Mouse (Mus musculus) stomach, embryonic 16.5 days (tissue): ENCODE measurements at regions not wholly inside any gene's neighbourhood (a gene's known extent, or its start where the extent isn't known, plus 50 kb on each side); places are given as distances from the start of the nearest gene placed in this dataset.

Source experiments
- ATAC-seq: fragments of 200-750 bp; cut with Nextera tagmentation; 2 replicates; pipeline ENCODE4 v1.8.0; 2017; ENCODE audit warnings: moderate number of reproducible peaks, moderate TSS enrichment; ENCODE audit not compliant: insufficient read depth, low FRiP score
- H3K27ac ChIP-seq: fragments of 300-500 bp; sonication (generic); 2 replicates; pipeline ENCODE4 v1.5.1; 2014; ENCODE audit warnings: low read length
- H3K27me3 ChIP-seq: fragments of 300-500 bp; sonication (generic); 2 replicates; pipeline ENCODE4 v1.6.1; 2014; ENCODE audit warnings: low read length, control low read depth, mixed read lengths; ENCODE audit not compliant: control insufficient read depth, insufficient read depth
- H3K36me3 ChIP-seq: fragments of 300-500 bp; sonication (generic); 2 replicates; pipeline ENCODE4 v1.6.1; 2014; ENCODE audit warnings: low read length; ENCODE audit not compliant: control insufficient read depth, insufficient read depth
- H3K4me1 ChIP-seq: fragments of 300-500 bp; sonication (generic); 2 replicates; pipeline ENCODE4 v1.6.1; 2014; ENCODE audit warnings: low read length, control low read depth, mixed read lengths; ENCODE audit not compliant: control insufficient read depth, insufficient read depth
- H3K4me2 ChIP-seq: fragments of 300-500 bp; sonication (generic); 2 replicates; pipeline ENCODE4 v1.6.1; 2014; ENCODE audit warnings: low read depth, low read length, mixed read lengths
- H3K4me3 ChIP-seq: fragments of 300-500 bp; sonication (generic); replicated peaks from 2 replicates; pipeline ENCODE4 v1.5.1; 2014; ENCODE audit warnings: mild to moderate bottlenecking, low read length
- H3K9ac ChIP-seq: fragments of 300-500 bp; sonication (generic); 2 replicates; pipeline ENCODE4 v1.6.1; 2014; ENCODE audit warnings: low read length
- H3K9me3 ChIP-seq: fragments of 300-500 bp; sonication (generic); replicated peaks from 2 replicates; pipeline ENCODE4 v1.6.1; 2016; ENCODE audit warnings: low read length, control low read depth; ENCODE audit not compliant: control insufficient read depth
- WGBS: fragments of 180-500 bp; shearing (Covaris S2); extraction: QIAGEN DNeasy Blood & Tissue Kit; methylation state at CpG from one replicate; pipeline ENCODE4 v1.1.7; 2014; 5-methylcytosine and 5-hydroxymethylcytosine counted together

DNA sequence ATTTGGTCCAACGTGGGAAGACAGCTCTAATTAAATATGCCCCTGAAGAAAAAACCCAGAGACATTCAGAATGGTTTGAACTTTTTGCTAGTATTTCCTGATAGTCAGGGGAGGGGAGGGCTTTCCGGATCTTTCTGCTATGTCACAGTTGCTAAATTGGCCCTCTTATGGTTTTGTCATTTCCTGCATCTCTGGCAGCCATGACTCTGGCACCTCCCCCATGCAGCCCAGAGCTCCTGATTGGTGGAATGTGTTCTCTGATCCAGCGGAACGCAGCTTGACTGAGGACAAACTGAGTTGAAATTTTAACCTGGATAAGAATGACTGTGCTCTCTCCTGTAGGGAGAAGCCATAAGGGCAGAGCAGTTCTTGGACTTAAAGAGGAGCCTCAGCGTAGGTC is 150.4 kb upstream of the Emcn start:
- Histone ChIP-seq H3K4me2 (no peak overlapping the region), H3K36me3 (no peaks in the 10 kb centered on the region), H3K4me1 (no peaks in the 10 kb centered on the region), H3K4me3 (no peak overlapping the region), H3K27me3 (no peaks in the 10 kb centered on the region), H3K27ac (no peak overlapping the region), H3K9me3 (no peaks in the 10 kb centered on the region), H3K9ac (no peak overlapping the region)
- no peak for ATAC-seq
- WGBS, result 66% methylated on average over 5 of the region's 5 CpGs

DNA sequence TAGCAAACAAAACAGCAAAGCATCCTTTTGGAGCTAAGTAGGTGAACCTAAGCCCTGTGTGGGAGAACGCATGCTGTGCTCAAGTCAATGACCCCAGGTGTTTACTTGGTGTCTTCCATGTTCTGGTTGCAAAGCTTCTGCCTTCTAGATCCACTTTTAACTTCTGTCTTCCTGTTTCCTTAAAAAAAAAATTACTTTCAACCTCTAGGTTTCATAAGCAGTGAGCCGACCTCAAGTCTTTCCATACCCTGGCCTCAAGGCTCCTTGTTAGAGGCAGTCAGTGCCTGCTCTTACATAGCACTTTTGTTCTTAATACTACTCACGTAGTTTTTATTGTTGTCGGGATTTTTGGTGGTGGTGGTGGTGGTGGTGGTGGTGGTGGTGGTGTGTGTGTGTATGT is 149.9 kb upstream of the Emcn start:
- Histone ChIP-seq H3K4me1 (no peaks in the 10 kb centered on the region), H3K27ac (no peak overlapping the region), H3K4me3 (no peak overlapping the region), H3K9me3 (no peaks in the 10 kb centered on the region), H3K36me3 (no peaks in the 10 kb centered on the region), H3K9ac (no peak overlapping the region), H3K27me3 (no peaks in the 10 kb centered on the region), H3K4me2 (no peak overlapping the region)
- WGBS, result 89% methylated on average over 4 of the region's 4 CpGs
- no peak for ATAC-seq

DNA sequence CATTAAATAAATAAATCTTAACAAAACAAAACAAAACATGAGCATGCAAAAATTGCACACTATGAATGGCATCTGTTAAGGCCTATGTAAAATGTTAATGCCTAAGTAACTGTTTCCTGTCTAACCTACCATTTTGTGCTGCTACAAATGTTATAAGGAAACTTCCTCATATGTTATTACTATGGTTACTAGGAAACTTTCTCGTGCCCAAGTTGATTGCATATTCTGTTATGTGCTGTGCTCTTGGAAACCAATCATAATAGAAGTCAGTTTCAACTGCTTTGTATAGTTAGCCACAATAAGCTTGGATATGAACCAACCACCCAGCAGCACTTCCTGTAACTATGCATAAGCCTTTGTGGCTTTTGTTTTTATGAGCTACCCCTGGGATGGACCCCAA is 147.0 kb upstream of the Emcn start:
- H3K9me3 ChIP-seq, result no peaks in the 10 kb centered on the region
- no peaks in the 10 kb centered on the region for H3K4me1 ChIP-seq
- no peak for ATAC-seq
- H3K27me3 ChIP-seq, result no peaks in the 10 kb centered on the region
- no peak overlapping the region for H3K27ac ChIP-seq
- no peak overlapping the region for H3K4me2 ChIP-seq
- H3K4me3 ChIP-seq, result no peak overlapping the region
- H3K36me3 ChIP-seq, result no peaks in the 10 kb centered on the region
- H3K9ac ChIP-seq, result no peak overlapping the region
- 66% methylated on average over 1 of the region's 1 CpGs for WGBS

DNA sequence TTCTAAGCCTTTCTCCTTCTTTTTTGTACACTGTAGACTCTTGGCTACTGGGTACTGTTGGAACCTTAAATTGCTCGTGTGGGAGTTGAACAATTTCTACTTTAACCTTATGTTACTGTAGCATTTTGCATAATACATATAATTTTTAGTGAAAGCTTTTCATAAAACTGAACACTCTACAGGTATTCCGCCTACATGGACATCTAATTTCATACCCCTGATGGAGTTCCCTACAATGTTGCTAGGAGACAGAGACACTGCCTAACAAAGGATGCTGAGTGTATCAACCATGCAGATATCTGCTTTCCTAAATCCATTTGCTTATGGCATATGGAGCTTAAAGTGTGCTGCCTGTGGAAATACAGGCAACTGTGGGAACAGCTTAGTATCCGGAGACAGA is 129.2 kb upstream of the Emcn start:
- ATAC-seq, result no peak
- H3K4me2 ChIP-seq, result no peak overlapping the region
- H3K27me3 ChIP-seq, result no peaks in the 10 kb centered on the region; the same call in 1 of the 2 replicates
- H3K4me1 ChIP-seq, result no peaks in the 10 kb centered on the region
- 82% methylated on average over 3 of the region's 3 CpGs for WGBS
- no peak overlapping the region for H3K4me3 ChIP-seq
- no peaks in the 10 kb centered on the region for H3K36me3 ChIP-seq
- H3K9ac ChIP-seq, result no peak overlapping the region
- no peak overlapping the region for H3K27ac ChIP-seq
- H3K9me3 ChIP-seq, result no peaks in the 10 kb centered on the region

DNA sequence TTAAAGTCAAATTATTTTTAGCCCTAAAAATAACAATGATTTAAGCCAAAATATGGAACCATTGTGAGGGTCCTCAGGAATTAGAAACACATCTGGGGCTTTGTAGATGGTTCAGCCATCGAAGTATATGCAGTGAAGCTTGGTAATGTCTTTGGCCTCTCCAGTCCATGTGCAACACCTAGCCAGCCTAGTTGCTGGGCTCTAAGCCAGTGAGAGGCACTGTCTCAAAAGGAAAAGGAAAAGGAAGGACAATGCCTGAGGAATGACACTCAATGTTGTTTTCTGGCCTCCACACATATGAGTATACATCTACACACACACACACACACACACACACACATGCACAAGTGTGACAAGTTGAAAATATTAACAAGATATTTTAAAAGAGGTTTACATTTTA is 124.8 kb upstream of the Emcn start:
- no peak overlapping the region for H3K4me3 ChIP-seq
- no peaks in the 10 kb centered on the region for H3K4me1 ChIP-seq
- no peak overlapping the region for H3K4me2 ChIP-seq
- no peak overlapping the region for H3K9ac ChIP-seq
- 85% methylated on average over 1 of the region's 1 CpGs for WGBS
- no peaks in the 10 kb centered on the region for H3K36me3 ChIP-seq
- no peaks in the 10 kb centered on the region for H3K9me3 ChIP-seq
- no peaks in the 10 kb centered on the region; the same call in 1 of the 2 replicates for H3K27me3 ChIP-seq
- no peak overlapping the region for H3K27ac ChIP-seq
- ATAC-seq, result no peak

DNA sequence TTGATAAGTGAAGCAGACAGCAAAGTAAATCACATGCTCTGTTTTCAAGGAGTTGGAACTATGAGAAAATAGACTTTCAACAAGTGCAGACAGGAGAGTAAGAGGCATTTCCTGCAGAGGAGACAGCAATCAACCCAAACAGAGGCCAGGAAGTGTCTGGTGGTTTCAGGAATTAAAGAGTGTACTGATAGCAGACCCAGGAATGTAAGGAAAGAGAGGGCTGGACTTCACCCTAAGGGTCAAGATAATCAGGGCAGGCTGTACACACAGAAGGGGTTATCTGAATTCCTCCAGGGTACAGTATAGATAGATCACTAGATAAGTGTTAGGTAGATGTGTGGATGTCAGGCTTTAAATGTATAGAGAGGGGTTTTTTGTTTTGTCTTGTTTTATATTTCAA is 123.6 kb upstream of the Emcn start:
- no peak for ATAC-seq
- no peak overlapping the region for H3K27ac ChIP-seq
- no peak overlapping the region for H3K4me3 ChIP-seq
- no peaks in the 10 kb centered on the region for H3K9me3 ChIP-seq
- no peaks in the 10 kb centered on the region for H3K4me1 ChIP-seq
- no peaks in the 10 kb centered on the region for H3K36me3 ChIP-seq
- H3K27me3 ChIP-seq, result no peaks in the 10 kb centered on the region
- H3K4me2 ChIP-seq, result no peak overlapping the region
- H3K9ac ChIP-seq, result no peak overlapping the region

DNA sequence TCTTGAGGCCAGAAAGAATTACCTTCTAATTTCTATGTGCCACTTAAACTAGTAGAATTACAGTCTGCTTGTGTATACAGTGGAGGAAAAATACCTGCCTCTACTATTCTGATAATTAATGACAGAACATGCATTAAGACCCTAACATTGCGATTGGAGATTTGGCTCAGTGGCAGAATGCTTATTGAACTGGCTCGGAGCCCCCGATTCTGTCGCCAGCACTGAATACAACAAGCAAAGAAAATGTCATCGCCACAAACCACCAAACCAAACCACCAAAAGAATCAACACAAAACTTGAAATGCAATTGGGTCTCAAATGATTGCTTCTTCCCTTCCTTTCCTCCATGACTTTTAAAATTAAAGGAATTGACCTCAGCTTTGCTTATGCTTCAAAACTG is 122.9 kb upstream of the Emcn start:
- H3K27ac ChIP-seq, result no peak overlapping the region
- no peak overlapping the region for H3K9ac ChIP-seq
- no peak for ATAC-seq
- no peaks in the 10 kb centered on the region for H3K9me3 ChIP-seq
- H3K4me3 ChIP-seq, result no peak overlapping the region
- no peak overlapping the region for H3K4me2 ChIP-seq
- H3K27me3 ChIP-seq, result no peaks in the 10 kb centered on the region
- no peaks in the 10 kb centered on the region for H3K36me3 ChIP-seq
- H3K4me1 ChIP-seq, result no peaks in the 10 kb centered on the region
- WGBS, result 86% methylated on average over 5 of the region's 5 CpGs

DNA sequence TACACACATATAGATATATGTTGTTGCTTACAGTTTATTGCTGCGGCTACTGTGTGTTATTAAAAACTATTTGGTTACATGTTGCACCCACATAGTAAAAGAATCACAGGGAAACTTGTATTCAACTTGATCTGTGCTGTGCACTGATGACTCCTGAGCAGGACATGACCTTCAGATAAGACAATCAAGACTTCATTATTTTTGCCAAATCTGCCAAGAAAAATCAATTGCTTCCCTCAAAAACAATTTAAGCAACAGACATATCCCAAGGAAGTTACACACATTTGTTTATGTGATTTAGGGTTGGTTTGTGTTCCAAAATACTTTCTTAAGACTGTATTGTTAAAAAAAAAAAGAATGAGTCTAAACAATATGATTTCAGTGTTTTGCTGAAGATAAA is 114.7 kb upstream of the Emcn start:
- 84% methylated on average over 1 of the region's 1 CpGs for WGBS
- Histone ChIP-seq H3K4me1 (no peaks in the 10 kb centered on the region), H3K36me3 (no peaks in the 10 kb centered on the region), H3K27me3 (no peaks in the 10 kb centered on the region), H3K4me2 (no peak overlapping the region), H3K4me3 (no peak overlapping the region), H3K9me3 (no peaks in the 10 kb centered on the region), H3K27ac (no peak overlapping the region), H3K9ac (no peak overlapping the region)
- no peak for ATAC-seq

DNA sequence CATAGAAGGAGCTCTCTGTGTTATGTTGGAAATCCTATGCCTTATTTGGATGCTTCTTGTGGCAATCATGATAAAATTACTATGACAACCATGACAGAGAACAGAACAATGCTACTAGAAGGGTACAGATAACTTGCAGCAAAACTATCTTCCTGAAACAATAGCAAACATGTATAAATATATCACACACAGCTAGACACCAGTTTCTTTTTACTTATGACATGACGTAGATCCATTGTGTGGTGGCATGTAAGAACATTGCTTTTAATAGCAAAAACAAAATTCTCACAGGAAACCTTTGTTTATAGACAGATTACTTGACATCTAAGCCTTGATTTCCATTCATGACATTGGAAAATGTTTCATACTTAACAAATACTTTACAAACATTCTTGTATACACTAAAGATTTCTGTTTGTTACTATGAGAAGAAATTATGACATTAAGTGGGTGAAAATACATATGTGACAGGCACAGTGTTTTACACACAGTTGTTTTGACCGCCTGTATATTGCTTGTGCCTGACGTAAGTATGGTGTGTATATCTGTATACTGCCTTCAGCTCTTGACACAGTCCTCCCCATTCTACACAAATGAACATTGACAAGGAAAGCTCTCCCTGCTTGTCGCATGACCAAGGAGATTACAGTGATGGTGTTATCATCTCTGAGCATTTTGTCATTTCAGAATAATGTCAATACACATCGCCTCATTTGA is 113.6 kb upstream of the Emcn start:
- no peaks in the 10 kb centered on the region for H3K9me3 ChIP-seq
- no peaks in the 10 kb centered on the region for H3K36me3 ChIP-seq
- H3K27me3 ChIP-seq, result no peaks in the 10 kb centered on the region
- WGBS, result 71% methylated on average over 5 of the region's 5 CpGs
- H3K4me3 ChIP-seq, result no peak overlapping the region
- H3K4me2 ChIP-seq, result no peak overlapping the region
- no peak for ATAC-seq
- no peak overlapping the region for H3K9ac ChIP-seq
- no peak overlapping the region for H3K27ac ChIP-seq
- H3K4me1 ChIP-seq, result no peaks in the 10 kb centered on the region

DNA sequence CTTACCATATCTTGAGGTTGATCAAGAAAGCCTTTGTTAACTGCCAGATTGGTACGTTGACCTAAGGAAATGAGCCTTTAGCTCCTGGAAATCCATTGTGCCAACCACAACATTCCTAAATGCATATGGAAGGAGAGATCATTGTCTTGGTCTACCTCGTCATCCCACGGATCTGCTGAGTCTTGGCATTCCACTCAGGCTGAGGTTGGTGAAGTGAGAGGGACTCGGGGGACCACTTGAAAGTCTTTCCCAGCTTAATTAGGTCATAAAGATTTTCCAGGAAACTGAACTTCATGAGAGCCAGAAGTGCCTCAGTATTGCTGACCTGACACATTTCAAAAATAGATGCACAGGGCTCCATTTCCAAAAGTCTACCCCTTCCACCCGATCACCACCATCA is 112.5 kb upstream of the Emcn start:
- Histone ChIP-seq H3K9me3 (no peaks in the 10 kb centered on the region), H3K27ac (no peak overlapping the region), H3K9ac (no peak overlapping the region), H3K4me2 (no peak overlapping the region), H3K4me1 (no peaks in the 10 kb centered on the region), H3K27me3 (no peaks in the 10 kb centered on the region), H3K36me3 (no peaks in the 10 kb centered on the region), H3K4me3 (no peak overlapping the region)
- 78% methylated on average over 5 of the region's 5 CpGs for WGBS
- ATAC-seq, result no peak
